Comparison of ENCODE assay signal across 8 mouse cellular contexts in genomic region chr5:24540387-24541143, GRCm38 (mm10). TPM values are rescaled to one million over a fixed set of nuclear protein-coding genes. Genes with fewer than 3 reads are reported as not detected.
DNase-seq lines count a peak whose midpoint lies in the region; ATAC-seq and TF ChIP-seq lines count a peak whose summit lies in the region.

TSS of gene Asb10 (minus strand) at chr5:24540978.

- no peak within 1 kb of the TSS for H3K27ac ChIP-seq in midbrain, embryonic 14.5 days (replicated peaks; ENCODE audit: low read depth, low read length)
- no peak within 1 kb of the TSS for H3K27ac ChIP-seq in midbrain, embryonic 16.5 days (ENCODE audit: low read length)
- no peak within 1 kb of the TSS for H3K27ac ChIP-seq in embryonic facial prominence, embryonic 11.5 days (replicated peaks; ENCODE audit: low read depth, low read length)
- peak within 1 kb of the TSS; percentile 88 for H3K27ac ChIP-seq in heart, postnatal 0 days (ENCODE audit: low read depth)

- peak; percentile 28; the same call in 1 of the 2 replicates for TF ChIP-seq EP300 in heart, postnatal 0 days (IDR thresholded peaks at IDR 0.05; ENCODE audit: low read depth)

- WGBS in midbrain, embryonic 14.5 days = 49% methylated on average over 14 of the region's 14 CpGs
- WGBS in midbrain, embryonic 16.5 days = 53% methylated on average over 14 of the region's 14 CpGs
- WGBS in embryonic facial prominence, embryonic 11.5 days = 36% methylated on average over 14 of the region's 14 CpGs
- 5% methylated on average over 14 of the region's 14 CpGs for WGBS in heart, postnatal 0 days

- DNase-seq in midbrain, embryonic 14.5 days = peak; percentile 12
- DNase-seq in embryonic facial prominence, embryonic 11.5 days (ENCODE audit: low spot score) = no peak
- peak; percentile 78 for DNase-seq in heart, postnatal 0 days (ENCODE audit: low spot score)
- peak; percentile 38 to 81 for DNase-seq in left cerebral cortex, postnatal 10 days (ENCODE audit: extremely low spot score in 1 of 2, low spot score in 2 of 2)
- peak; percentile 51 for DNase-seq in lung, postnatal 36 days
- DNase-seq in thymus, postnatal 0 days (ENCODE audit: low spot score) = no peak
- no peak for DNase-seq in spleen, postnatal 4 days (ENCODE audit: low spot score in 2 of 2)

- no peaks in the 10 kb centered on the region for H3K36me3 ChIP-seq in midbrain, embryonic 14.5 days (ENCODE audit: control insufficient read depth, insufficient read depth, low read length)
- no peaks in the 10 kb centered on the region for H3K36me3 ChIP-seq in midbrain, embryonic 16.5 days (ENCODE audit: control insufficient read depth, insufficient read depth, low read length)
- no peaks in the 10 kb centered on the region for H3K36me3 ChIP-seq in embryonic facial prominence, embryonic 11.5 days (replicated peaks; ENCODE audit: control insufficient read depth, insufficient read depth, low read depth, low read length)
- H3K36me3 ChIP-seq in heart, postnatal 0 days (replicated peaks; ENCODE audit: control insufficient read depth, insufficient read depth, low read length) = no peaks in the 10 kb centered on the region

- intact Hi-C loops in left cerebral cortex, postnatal 10 days (cut with DNase I) = no loop called here

- no peaks in the 10 kb centered on the region for H3K27me3 ChIP-seq in midbrain, embryonic 14.5 days (ENCODE audit: control insufficient read depth, insufficient read depth, low read length)
- H3K27me3 ChIP-seq in midbrain, embryonic 16.5 days (ENCODE audit: control insufficient read depth, insufficient read depth, low read depth, low read length) = no peaks in the 10 kb centered on the region
- no peaks in the 10 kb centered on the region for H3K27me3 ChIP-seq in embryonic facial prominence, embryonic 11.5 days (ENCODE audit: control insufficient read depth, insufficient read depth, low read length)
- no peaks in the 10 kb centered on the region for H3K27me3 ChIP-seq in heart, postnatal 0 days (ENCODE audit: control insufficient read depth, insufficient read depth, low read length)

- no peak for ATAC-seq in midbrain, embryonic 14.5 days (ENCODE audit: low FRiP score, low TSS enrichment)
- no peak for ATAC-seq in midbrain, embryonic 16.5 days
- 0 out of 2 replicates have a peak, but pooled peaks have one; percentile 40 for ATAC-seq in embryonic facial prominence, embryonic 11.5 days (replicated peaks; ENCODE audit: insufficient number of reproducible peaks, low FRiP score, low TSS enrichment, low read depth)
- peak; percentile 92 for ATAC-seq in heart, postnatal 0 days (ENCODE audit: insufficient read depth, low read depth)

- H3K4me2 ChIP-seq in midbrain, embryonic 14.5 days (ENCODE audit: low read length) = no peak within 1 kb of the TSS
- H3K4me2 ChIP-seq in midbrain, embryonic 16.5 days (ENCODE audit: low read length) = no peak within 1 kb of the TSS
- H3K4me2 ChIP-seq in embryonic facial prominence, embryonic 11.5 days (ENCODE audit: low read depth, low read length) = peak within 1 kb of the TSS; percentile 14
- H3K4me2 ChIP-seq in heart, postnatal 0 days (ENCODE audit: low read depth, low read length) = peak within 1 kb of the TSS; percentile 69

- TF ChIP-seq CTCF in heart, postnatal 0 days (IDR thresholded peaks at IDR 0.05; ENCODE audit: low read depth) = no peak; the same call in 1 of the 2 replicates

- no peak within 1 kb of the TSS for H3K9ac ChIP-seq in midbrain, embryonic 14.5 days (replicated peaks; ENCODE audit: low read length)
- no peak within 1 kb of the TSS for H3K9ac ChIP-seq in midbrain, embryonic 16.5 days (ENCODE audit: low read depth, low read length)
- H3K9ac ChIP-seq in embryonic facial prominence, embryonic 11.5 days (replicated peaks; ENCODE audit: low read length) = no peak within 1 kb of the TSS
- no peak within 1 kb of the TSS; the same call in 1 of the 2 replicates for H3K9ac ChIP-seq in heart, postnatal 0 days (replicated peaks; ENCODE audit: low read depth, low read length)

- no peak within 1 kb of the TSS for H3K4me3 ChIP-seq in midbrain, embryonic 14.5 days (replicated peaks; ENCODE audit: low read depth, low read length)
- no peak within 1 kb of the TSS for H3K4me3 ChIP-seq in midbrain, embryonic 16.5 days (ENCODE audit: low read depth, low read length)
- H3K4me3 ChIP-seq in embryonic facial prominence, embryonic 11.5 days (ENCODE audit: low read depth, low read length) = no peak within 1 kb of the TSS
- H3K4me3 ChIP-seq in heart, postnatal 0 days (ENCODE audit: low read depth, low read length) = peak within 1 kb of the TSS; percentile 35

- H3K9me3 ChIP-seq in midbrain, embryonic 14.5 days (ENCODE audit: control insufficient read depth, low read length) = no peaks in the 10 kb centered on the region
- H3K9me3 ChIP-seq in midbrain, embryonic 16.5 days (replicated peaks; ENCODE audit: control insufficient read depth, low read length, poor library complexity, severe bottlenecking) = no peaks in the 10 kb centered on the region
- H3K9me3 ChIP-seq in embryonic facial prominence, embryonic 11.5 days (replicated peaks; ENCODE audit: control insufficient read depth, low read length) = no peaks in the 10 kb centered on the region
- no peaks in the 10 kb centered on the region for H3K9me3 ChIP-seq in heart, postnatal 0 days (replicated peaks; ENCODE audit: control insufficient read depth, low read length)

- H3K4me1 ChIP-seq in midbrain, embryonic 14.5 days (ENCODE audit: control insufficient read depth, insufficient read depth, low read length) = 0 out of 2 replicates have a peak, but pooled peaks cover 2% of the 10 kb centered on the region
- H3K4me1 ChIP-seq in midbrain, embryonic 16.5 days (ENCODE audit: control insufficient read depth, insufficient read depth, low read length) = no peaks in the 10 kb centered on the region
- H3K4me1 ChIP-seq in embryonic facial prominence, embryonic 11.5 days (ENCODE audit: control insufficient read depth, insufficient read depth, low read length) = peaks cover 3% of the 10 kb centered on the region; the same call in 1 of the 2 replicates
- peaks cover 27% of the 10 kb centered on the region for H3K4me1 ChIP-seq in heart, postnatal 0 days (ENCODE audit: control insufficient read depth, insufficient read depth)

RNA-seq across cellular contexts. Expression of gene Asb10, which starts in this region (rescaled TPM):
- polyA plus RNA-seq in midbrain, embryonic 14.5 days (2014; fragmentation: Nextera tagmentation; extraction: Ambion mirVana) = 0.09 and 0.12 TPM in 2 replicates
- polyA plus RNA-seq in midbrain, embryonic 16.5 days (2015; fragmentation: Nextera tagmentation; extraction: Ambion mirVana) = 0.15 TPM in 1 of 2 replicates, not detected in the other
- 0.24 and 0.36 TPM in 2 replicates for polyA plus RNA-seq in embryonic facial prominence, embryonic 11.5 days (2014; fragmentation: Nextera tagmentation; extraction: Ambion mirVana)
- 34.4 and 44.0 TPM in 2 replicates for total RNA-seq in heart, postnatal 0 days (2014; rRNA removed; ENCODE audit: low replicate concordance)
- 20.8 and 24.3 TPM in 2 replicates for polyA plus RNA-seq in heart, postnatal 0 days (2015; fragmentation: Nextera tagmentation; extraction: Ambion mirVana)
- total RNA-seq in left cerebral cortex, postnatal 10 days (2021) = under 1 TPM; 0.24 to 0.45 TPM
- 0.88 and 0.94 TPM in 2 replicates for polyA plus RNA-seq in thymus, postnatal 0 days (2015; fragmentation: Nextera tagmentation; extraction: Ambion mirVana)

Comparison
In these comparisons a context has a peak if more than half of its experiments do, and no peak if none do; other contexts are left out.
1. RNA of gene Asb10 (total RNA-seq): 34.4 to 44.0 TPM in heart, postnatal 0 days; 0.24 to 0.45 TPM in left cerebral cortex, postnatal 10 days; every median in the first group is over 10 times any median in the second.
2. RNA of gene Asb10 (polyA plus RNA-seq): 20.8 to 24.3 TPM in heart, postnatal 0 days; 0.88 to 0.94 TPM in thymus, postnatal 0 days, 0.24 to 0.36 TPM in embryonic facial prominence, embryonic 11.5 days, 0.09 to 0.12 TPM in midbrain, embryonic 14.5 days and 0.15 TPM in midbrain, embryonic 16.5 days; every median in the first group is over 10 times any median in the second.
3. Peak in DNase-seq in midbrain, embryonic 14.5 days; RNA of the gene not detected or under 1 TPM.
4. Peak in ATAC-seq and H3K4me2 ChIP-seq in embryonic facial prominence, embryonic 11.5 days; RNA of the gene not detected or under 1 TPM.
5. Peak in DNase-seq in left cerebral cortex, postnatal 10 days; RNA of the gene not detected or under 1 TPM.
6. DNase-seq: peak in heart, postnatal 0 days (single experiment) and lung, postnatal 36 days (single experiment); none in embryonic facial prominence, embryonic 11.5 days (single experiment), thymus, postnatal 0 days (single experiment) and spleen, postnatal 4 days (0 of 2).